Mouse (Mus musculus): ENCODE data around the gene Rfx4. TPM values are rescaled to one million over a fixed set of nuclear protein-coding genes. Genes with fewer than 3 reads are reported as not detected.
A peak's percentile ranks its signal among the peaks of the same experiment; 100 is the strongest.

Rfx4 gene
- total and polyA plus RNA-seq, 3 experiments: 0.09 TPM; not detected in 2

- H3K27me3 ChIP-seq (ENCODE audit: control insufficient read depth, insufficient read depth, low read length): no peaks in the 10 kb centered on the region
- intact Hi-C loops (cut with DNase I): no loop called here
- peaks cover 16% of the 10 kb centered on the region for H3K36me3 ChIP-seq (ENCODE audit: control insufficient read depth, insufficient read depth, low read length)
- H3K4me3 ChIP-seq: no peak overlapping the region
- TF ChIP-seq EP300 (IDR thresholded peaks at IDR 0.05; ENCODE audit: insufficient read depth, low read depth, low read length) (no peak), CTCF (IDR thresholded peaks at IDR 0.05) (no peak), POLR2A (IDR thresholded peaks at IDR 0.05; ENCODE audit: insufficient read depth, low read depth, low read length) (no peak)
- H3K27ac ChIP-seq: no peak overlapping the region
- peaks cover 7% of the 10 kb centered on the region for H3K79me2 ChIP-seq (replicated peaks; ENCODE audit: control insufficient read depth, insufficient read depth, low read length)
- no peak overlapping the region for H3K9ac ChIP-seq (ENCODE audit: low read depth, low read length)
- DNase-seq: no peak
- H3K4me1 ChIP-seq (ENCODE audit: control insufficient read depth, insufficient read depth, low read length): peaks cover 10% of the 10 kb centered on the region; the same call in 1 of the 2 replicates
- WGBS: 45% methylated on average over 1 of the region's 1 CpGs
Measured at GRCm38 (mm10) chr10:84940356-84940755, 184.5 kb downstream of the Rfx4 start.

DNA sequence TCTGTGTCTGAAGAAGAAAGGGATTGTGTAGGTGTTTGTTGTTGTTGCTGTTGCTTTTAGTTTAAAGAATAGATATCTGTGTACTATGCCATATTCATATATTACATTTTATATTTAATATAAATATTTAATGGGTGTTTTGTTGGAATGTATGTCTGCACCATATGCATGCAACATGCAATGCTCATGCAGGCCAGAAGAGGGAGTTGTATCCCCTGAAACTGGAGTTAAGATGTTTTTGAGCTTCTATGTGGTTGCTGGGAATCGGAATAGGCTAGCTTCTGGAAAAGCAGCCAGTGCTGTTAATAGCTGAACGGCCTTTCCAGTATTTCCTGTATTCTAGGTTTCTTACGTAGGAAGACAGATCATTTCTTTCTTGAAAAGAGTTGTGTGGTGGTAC, 189.8 kb downstream of the Rfx4 start:
- H3K9ac ChIP-seq (ENCODE audit: low read depth, low read length): no peak overlapping the region
- no peaks in the 10 kb centered on the region for H3K27me3 ChIP-seq (ENCODE audit: control insufficient read depth, insufficient read depth, low read length)
- intact Hi-C loops (cut with DNase I): no loop called here
- TF ChIP-seq CTCF (IDR thresholded peaks at IDR 0.05) (peak; percentile 67), EP300 (IDR thresholded peaks at IDR 0.05; ENCODE audit: insufficient read depth, low read depth, low read length) (no peak), POLR2A (IDR thresholded peaks at IDR 0.05; ENCODE audit: insufficient read depth, low read depth, low read length) (no peak)
- peaks cover 9% of the 10 kb centered on the region for H3K79me2 ChIP-seq (replicated peaks; ENCODE audit: control insufficient read depth, insufficient read depth, low read length)
- DNase-seq: no peak
- 79% methylated on average over 3 of the region's 3 CpGs for WGBS
- no peak overlapping the region for H3K4me3 ChIP-seq
- H3K36me3 ChIP-seq (ENCODE audit: control insufficient read depth, insufficient read depth, low read length): peaks cover 29% of the 10 kb centered on the region
- H3K27ac ChIP-seq: no peak overlapping the region
- peaks cover 9% of the 10 kb centered on the region for H3K4me1 ChIP-seq (ENCODE audit: control insufficient read depth, insufficient read depth, low read length)

DNA sequence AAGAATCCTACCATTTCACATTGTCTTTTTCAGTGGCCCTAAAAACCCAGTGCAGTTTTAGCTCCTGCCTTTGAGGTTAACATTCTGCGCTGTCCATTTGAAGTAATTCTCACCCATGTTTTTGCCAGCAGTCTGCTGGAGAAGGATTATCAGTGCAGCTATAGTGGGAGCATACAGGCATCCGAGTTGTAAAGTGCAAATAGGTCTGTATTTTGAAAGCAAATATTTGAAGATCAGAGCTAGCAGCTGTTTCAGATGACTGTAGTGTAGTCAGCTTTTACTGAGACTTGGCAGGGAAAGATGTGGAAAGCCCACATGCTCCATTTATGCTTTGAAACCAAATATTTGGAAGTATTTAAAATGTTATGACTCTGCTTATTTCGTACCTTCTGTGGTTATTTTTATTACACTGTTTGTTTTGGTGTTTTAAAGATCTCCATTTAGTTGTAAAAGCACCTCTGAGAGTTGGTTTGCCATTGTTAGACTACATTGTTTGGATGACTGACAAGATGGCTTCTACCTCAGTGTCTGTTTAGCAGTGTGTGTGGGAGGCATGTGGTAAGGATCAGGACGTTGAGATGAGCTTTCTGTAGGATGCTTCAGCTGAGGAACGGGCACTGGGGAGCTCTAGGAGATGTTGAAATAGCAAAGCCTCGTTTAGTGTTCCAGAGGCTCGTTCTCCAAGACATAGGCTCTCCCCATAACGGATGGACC, 193.3 kb downstream of the Rfx4 start:
- Histone ChIP-seq H3K27me3 (ENCODE audit: control insufficient read depth, insufficient read depth, low read length) (no peaks in the 10 kb centered on the region), H3K36me3 (ENCODE audit: control insufficient read depth, insufficient read depth, low read length) (peaks cover 31% of the 10 kb centered on the region), H3K4me3 (no peak overlapping the region), H3K27ac (peak overlapping the region; percentile 19; the same call in 1 of the 2 replicates), H3K79me2 (replicated peaks; ENCODE audit: control insufficient read depth, insufficient read depth, low read length) (peaks cover 7% of the 10 kb centered on the region), H3K4me1 (ENCODE audit: control insufficient read depth, insufficient read depth, low read length) (peaks cover 11% of the 10 kb centered on the region), H3K9ac (ENCODE audit: low read depth, low read length) (no peak overlapping the region)
- TF ChIP-seq CTCF (IDR thresholded peaks at IDR 0.05): no peak
- TF ChIP-seq EP300 (IDR thresholded peaks at IDR 0.05; ENCODE audit: insufficient read depth, low read depth, low read length): no peak
- no peak for TF ChIP-seq POLR2A (IDR thresholded peaks at IDR 0.05; ENCODE audit: insufficient read depth, low read depth, low read length)
- WGBS: 36% methylated on average over 8 of the region's 8 CpGs
- intact Hi-C loops (cut with DNase I): no loop called here
- DNase-seq: no peak

DNA sequence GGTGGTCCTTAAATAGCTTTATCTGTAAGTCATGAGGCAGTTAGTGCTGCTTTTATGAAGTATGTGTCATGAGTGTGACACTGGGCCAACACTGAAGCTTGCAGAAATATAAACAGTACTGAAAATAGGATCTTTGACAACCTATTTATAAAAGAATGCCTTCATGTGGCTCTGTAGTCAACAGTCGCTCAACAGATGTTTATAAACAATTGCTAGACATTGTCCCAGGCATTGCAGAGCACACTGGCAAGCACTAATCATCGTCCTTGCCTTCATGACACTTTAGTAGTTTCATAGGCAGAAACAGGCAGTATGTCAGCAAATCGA, 193.8 kb downstream of the Rfx4 start:
- peaks cover 7% of the 10 kb centered on the region for H3K79me2 ChIP-seq (replicated peaks; ENCODE audit: control insufficient read depth, insufficient read depth, low read length)
- peak overlapping the region; percentile 50 for H3K27ac ChIP-seq
- no peaks in the 10 kb centered on the region for H3K27me3 ChIP-seq (ENCODE audit: control insufficient read depth, insufficient read depth, low read length)
- no peak for DNase-seq
- H3K9ac ChIP-seq (ENCODE audit: low read depth, low read length): no peak overlapping the region
- peaks cover 31% of the 10 kb centered on the region for H3K36me3 ChIP-seq (ENCODE audit: control insufficient read depth, insufficient read depth, low read length)
- no peak for TF ChIP-seq CTCF (IDR thresholded peaks at IDR 0.05)
- no peak for TF ChIP-seq EP300 (IDR thresholded peaks at IDR 0.05; ENCODE audit: insufficient read depth, low read depth, low read length)
- TF ChIP-seq POLR2A (IDR thresholded peaks at IDR 0.05; ENCODE audit: insufficient read depth, low read depth, low read length): no peak
- no peak overlapping the region for H3K4me3 ChIP-seq
- H3K4me1 ChIP-seq (ENCODE audit: control insufficient read depth, insufficient read depth, low read length): peaks cover 11% of the 10 kb centered on the region
- intact Hi-C loops (cut with DNase I): no loop called here
- WGBS: 46% methylated on average over 3 of the region's 3 CpGs

GRCm38 (mm10) chr10:84950384-84950783, 194.5 kb downstream of the Rfx4 start:
- intact Hi-C loops (cut with DNase I): no loop called here
- H3K27ac ChIP-seq: no peak overlapping the region

DNA sequence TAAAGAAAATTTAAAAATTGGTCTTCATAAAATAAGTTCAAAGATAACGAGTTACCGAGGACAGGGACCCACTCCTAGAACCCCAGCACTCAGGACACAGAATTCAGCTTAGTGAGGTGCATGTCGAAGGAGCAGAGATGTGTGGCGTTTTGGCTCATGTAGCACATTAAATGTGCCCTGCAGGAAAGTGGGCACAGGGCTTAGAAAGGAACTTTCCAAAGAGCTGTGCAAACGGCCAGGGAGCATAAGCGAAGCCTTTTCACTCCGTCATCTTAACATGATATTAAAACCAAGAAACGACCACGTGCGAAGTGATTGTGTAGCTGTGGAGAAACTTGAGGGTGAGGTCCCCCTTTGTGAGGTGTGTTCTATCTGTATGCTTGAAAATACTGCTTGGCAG, 198.4 kb downstream of the Rfx4 start:
- no peaks in the 10 kb centered on the region for H3K27me3 ChIP-seq (ENCODE audit: control insufficient read depth, insufficient read depth, low read length)
- H3K27ac ChIP-seq: no peak overlapping the region
- DNase-seq: no peak
- H3K4me3 ChIP-seq: no peak overlapping the region
- no peak overlapping the region for H3K9ac ChIP-seq (ENCODE audit: low read depth, low read length)
- H3K79me2 ChIP-seq (replicated peaks; ENCODE audit: control insufficient read depth, insufficient read depth, low read length): peaks cover 4% of the 10 kb centered on the region
- 94% methylated on average over 10 of the region's 10 CpGs for WGBS
- H3K4me1 ChIP-seq (ENCODE audit: control insufficient read depth, insufficient read depth, low read length): peaks cover 10% of the 10 kb centered on the region
- intact Hi-C loops (cut with DNase I): no loop called here
- TF ChIP-seq EP300 (IDR thresholded peaks at IDR 0.05; ENCODE audit: insufficient read depth, low read depth, low read length): no peak
- TF ChIP-seq CTCF (IDR thresholded peaks at IDR 0.05): no peak
- TF ChIP-seq POLR2A (IDR thresholded peaks at IDR 0.05; ENCODE audit: insufficient read depth, low read depth, low read length): no peak
- peaks cover 16% of the 10 kb centered on the region for H3K36me3 ChIP-seq (ENCODE audit: control insufficient read depth, insufficient read depth, low read length)

More at GRCm38 (mm10) chr10:84950384-84950783, 194.5 kb downstream of the Rfx4 start:
- peaks cover 34% of the 10 kb centered on the region for H3K36me3 ChIP-seq (ENCODE audit: control insufficient read depth, insufficient read depth, low read length)
- WGBS: 73% methylated on average over 4 of the region's 4 CpGs
- no peaks in the 10 kb centered on the region for H3K27me3 ChIP-seq (ENCODE audit: control insufficient read depth, insufficient read depth, low read length)
- H3K79me2 ChIP-seq (replicated peaks; ENCODE audit: control insufficient read depth, insufficient read depth, low read length): peaks cover 5% of the 10 kb centered on the region
- TF ChIP-seq CTCF (IDR thresholded peaks at IDR 0.05): no peak
- H3K9ac ChIP-seq (ENCODE audit: low read depth, low read length): no peak overlapping the region
- H3K4me3 ChIP-seq: no peak overlapping the region
- H3K4me1 ChIP-seq (ENCODE audit: control insufficient read depth, insufficient read depth, low read length): peaks cover 11% of the 10 kb centered on the region
- DNase-seq: no peak

Other genes starting within 250 kb of the Rfx4 start
- 10 to 100 TPM; 29.9 to 31.4 TPM for gene Ckap4, start 222.0 kb upstream of the Rfx4 start, total RNA-seq (2021)
- 17.2 and 20.9 TPM in 2 replicates for gene Ckap4, start 222.0 kb upstream of the Rfx4 start, polyA plus RNA-seq (2012; rRNA removed)
- 100 to 1,000 TPM; 118 to 157 TPM for gene Tcp11l2, start 179.4 kb upstream of the Rfx4 start, total RNA-seq (2021)
- gene Tcp11l2, start 179.4 kb upstream of the Rfx4 start, polyA plus RNA-seq (2012; rRNA removed): 129 and 204 TPM in 2 replicates
- 10 to 100 TPM in 1 of 2 experiments, 1 to 10 TPM in 1; 8.9 to 10.9 TPM for gene Polr3b, start 133.8 kb upstream of the Rfx4 start, total RNA-seq (2021)
- gene Polr3b, start 133.8 kb upstream of the Rfx4 start, polyA plus RNA-seq (2012; rRNA removed): 3.0 and 5.1 TPM in 2 replicates
- 10 to 100 TPM; 36.5 to 42.1 TPM for gene Ric8b, start 161.6 kb downstream of the Rfx4 start, total RNA-seq (2021)
- 20.5 and 34.6 TPM in 2 replicates for gene Ric8b, start 161.6 kb downstream of the Rfx4 start, polyA plus RNA-seq (2012; rRNA removed)

All from heart, adult 2 months (tissue).